Mouse (Mus musculus) layer of hippocampus, adult 2 months (tissue): ENCODE results near the gene Zfp777. TPM values are rescaled to one million over a fixed set of nuclear protein-coding genes. Genes with fewer than 3 reads are reported as not detected.

Experiments used
- DNase-seq, 2 experiments: peaks; one replicate each; pipeline ENCODE4 v3.0.0; 2022; ENCODE audit warnings: low spot score in 2 of 2
- H3K27ac ChIP-seq: fragments of 200-600 bp; 2 replicates; pipeline ENCODE4 v1.8.1; 2022
- H3K4me3 ChIP-seq: fragments of 200-600 bp; 2 replicates; pipeline ENCODE4 v1.8.1; 2022; ENCODE audit warnings: mild to moderate bottlenecking
- CTCF ChIP-seq: fragments of 200-600 bp; conservative IDR thresholded peaks from 2 replicates; pipeline ENCODE4 v1.8.1; 2022; ENCODE audit warnings: antibody characterized with exemption, mild to moderate bottlenecking, moderate library complexity
- total RNA-seq, 2 experiments: library from RNA; stranded (reverse); gene quantifications; 2 replicates each; pipeline ENCODE4 v1.2.3; 2021

The Zfp777 gene
- total RNA-seq, 2 experiments from 2014 or later, result 36.8 to 37.4 TPM

- H3K27ac ChIP-seq, result no peak overlapping the region
Measured at GRCm38 (mm10) chr6:48060895-48061294, 12.2 kb upstream of the Zfp777 start.

GRCm38 (mm10) chr6:48060421-48060820 is 11.7 kb upstream of the Zfp777 start:
- Histone ChIP-seq H3K4me3 (no peak overlapping the region), H3K27ac (no peak overlapping the region)
- TF ChIP-seq CTCF, result no peak
- no peak for DNase-seq

More at GRCm38 (mm10) chr6:48060895-48061294, 12.2 kb upstream of the Zfp777 start:
- H3K4me3 ChIP-seq, result no peak overlapping the region
- DNase-seq, result no peak
- TF ChIP-seq CTCF, result no peak

- TF ChIP-seq CTCF, result no peak
- H3K27ac ChIP-seq, result no peak overlapping the region
- DNase-seq, result no peak
Measured at GRCm38 (mm10) chr6:48052136-48052535, 3.4 kb upstream of the Zfp777 start.

GRCm38 (mm10) chr6:48051666-48052065 is 3.0 kb upstream of the Zfp777 start:
- TF ChIP-seq CTCF, result no peak
- H3K27ac ChIP-seq, result no peak overlapping the region
- DNase-seq, result no peak
- no peak overlapping the region for H3K4me3 ChIP-seq

More at GRCm38 (mm10) chr6:48052136-48052535, 3.4 kb upstream of the Zfp777 start:
- H3K4me3 ChIP-seq, result no peak overlapping the region

- peak overlapping the region; percentile 81 for H3K27ac ChIP-seq
- TF ChIP-seq CTCF, result no peak
- no peak for DNase-seq
- H3K4me3 ChIP-seq, result peak overlapping the region; percentile 65
Measured at GRCm38 (mm10) chr6:48049273-48050065, 758 bp upstream of the Zfp777 start.

- peak overlapping the region; percentile 72 for H3K4me3 ChIP-seq
- DNase-seq, result peak in 1 of 2 experiments; percentile 21
- no peak; the same call in 1 of the 2 replicates for TF ChIP-seq CTCF
- H3K27ac ChIP-seq, result peak overlapping the region; percentile 80
Measured at GRCm38 (mm10) chr6:48047450-48048351, 1.0 kb downstream of the Zfp777 start.

- H3K4me3 ChIP-seq, result peak overlapping the region; percentile 72
- TF ChIP-seq CTCF, result peak; percentile 41
- no peak for DNase-seq
- H3K27ac ChIP-seq, result peak overlapping the region; percentile 80
Measured at GRCm38 (mm10) chr6:48047114-48047449, 1.6 kb downstream of the Zfp777 start.

- no peak for DNase-seq
- no peak for TF ChIP-seq CTCF
- Histone ChIP-seq H3K4me3 (no peak overlapping the region), H3K27ac (no peak overlapping the region)
Measured at GRCm38 (mm10) chr6:48032661-48033060, 16.1 kb downstream of the Zfp777 start.

- no peak for DNase-seq
- H3K4me3 ChIP-seq, result no peak overlapping the region
- H3K27ac ChIP-seq, result no peak overlapping the region
- peak; percentile 50 for TF ChIP-seq CTCF
Measured at GRCm38 (mm10) chr6:48025905-48026660, 22.6 kb downstream of the Zfp777 start.

- Histone ChIP-seq H3K4me3 (no peak overlapping the region), H3K27ac (no peak overlapping the region)
- no peak for DNase-seq
- no peak for TF ChIP-seq CTCF
Measured at GRCm38 (mm10) chr6:48024994-48025345, 23.7 kb downstream of the Zfp777 start.

- peak; percentile 32 for TF ChIP-seq CTCF
- Histone ChIP-seq H3K27ac (no peak overlapping the region; the same call in 1 of the 2 replicates), H3K4me3 (no peak overlapping the region; the same call in 1 of the 2 replicates)
- peak in 1 of 2 experiments; percentile 35 for DNase-seq
Measured at GRCm38 (mm10) chr6:48024330-48024993, 24.2 kb downstream of the Zfp777 start.

GRCm38 (mm10) chr6:48022672-48023071 is 26.0 kb downstream of the Zfp777 start:
- no peak overlapping the region for H3K27ac ChIP-seq
- no peak for TF ChIP-seq CTCF
- no peak overlapping the region for H3K4me3 ChIP-seq
- DNase-seq, result no peak
